Mouse (Mus musculus): ENCODE data around the gene Itgb4. TPM values are rescaled to one million over a fixed set of nuclear protein-coding genes. Genes with fewer than 3 reads are reported as not detected.

Gene Itgb4
- total and polyA plus RNA-seq, 3 experiments: 0.05 to 0.13 TPM; not detected in 1

- DNase-seq (ENCODE audit: low spot score): no peak
- no peaks in the 10 kb centered on the region for H3K9me3 ChIP-seq (replicated peaks)
- ATAC-seq (ENCODE audit: extremely low read depth, insufficient number of reproducible peaks, low FRiP score, poor library complexity, severe bottlenecking): no peak
- H3K27me3 ChIP-seq (ENCODE audit: insufficient read depth, low read length): peaks cover 77% of the 10 kb centered on the region
- no peak overlapping the region for H3K4me3 ChIP-seq (ENCODE audit: low read depth, low read length)
- no peaks in the 10 kb centered on the region for H3K36me3 ChIP-seq (replicated peaks)
- no peak for TF ChIP-seq TAL1 (conservative IDR thresholded peaks at IDR 0.05; ENCODE audit: low read depth, low read length)
- no peak for TF ChIP-seq GATA1 (IDR thresholded peaks at IDR 0.05; ENCODE audit: borderline replicate concordance, low read length)
- TF ChIP-seq CTCF (IDR thresholded peaks at IDR 0.05; ENCODE audit: low read depth, low read length): no peak
- no peak for TF ChIP-seq POLR2AphosphoS5 (IDR thresholded peaks at IDR 0.05; ENCODE audit: insufficient replicate concordance, low read depth, low read length)
- no peak for TF ChIP-seq GATA2 (IDR thresholded peaks at IDR 0.05; ENCODE audit: borderline replicate concordance, low read depth, low read length)
- no peaks in the 10 kb centered on the region; the same call in 1 of the 2 replicates for H3K4me1 ChIP-seq (ENCODE audit: insufficient read depth, low read depth, low read length)
Observed at GRCm38 (mm10) chr11:115982472-115982871, 8.0 kb downstream of the Itgb4 start.

GRCm38 (mm10) chr11:115983291-115983690, 8.8 kb downstream of the Itgb4 start:
- DNase-seq (ENCODE audit: low spot score) (no peak), ATAC-seq (ENCODE audit: extremely low read depth, insufficient number of reproducible peaks, low FRiP score, poor library complexity, severe bottlenecking) (no peak)
- H3K27me3 ChIP-seq (ENCODE audit: insufficient read depth, low read length): peaks cover 74% of the 10 kb centered on the region
- TF ChIP-seq TAL1 (conservative IDR thresholded peaks at IDR 0.05; ENCODE audit: low read depth, low read length): no peak
- no peak for TF ChIP-seq GATA1 (IDR thresholded peaks at IDR 0.05; ENCODE audit: borderline replicate concordance, low read length)
- no peak for TF ChIP-seq CTCF (IDR thresholded peaks at IDR 0.05; ENCODE audit: low read depth, low read length)
- TF ChIP-seq GATA2 (IDR thresholded peaks at IDR 0.05; ENCODE audit: borderline replicate concordance, low read depth, low read length): no peak
- TF ChIP-seq POLR2AphosphoS5 (IDR thresholded peaks at IDR 0.05; ENCODE audit: insufficient replicate concordance, low read depth, low read length): no peak
- H3K4me1 ChIP-seq (ENCODE audit: insufficient read depth, low read depth, low read length): no peaks in the 10 kb centered on the region; the same call in 1 of the 2 replicates
- no peak overlapping the region for H3K4me3 ChIP-seq (ENCODE audit: low read depth, low read length)
- no peaks in the 10 kb centered on the region for H3K36me3 ChIP-seq (replicated peaks)
- H3K9me3 ChIP-seq (replicated peaks): no peaks in the 10 kb centered on the region

GRCm38 (mm10) chr11:115989686-115990085, 15.2 kb downstream of the Itgb4 start:
- DNase-seq (ENCODE audit: low spot score) (no peak), ATAC-seq (ENCODE audit: extremely low read depth, insufficient number of reproducible peaks, low FRiP score, poor library complexity, severe bottlenecking) (no peak)
- Histone ChIP-seq H3K27me3 (ENCODE audit: insufficient read depth, low read length) (peaks cover 77% of the 10 kb centered on the region), H3K4me1 (ENCODE audit: insufficient read depth, low read depth, low read length) (peaks cover 9% of the 10 kb centered on the region), H3K4me3 (ENCODE audit: low read depth, low read length) (no peak overlapping the region), H3K9me3 (replicated peaks) (no peaks in the 10 kb centered on the region), H3K36me3 (replicated peaks) (no peaks in the 10 kb centered on the region)
- TF ChIP-seq GATA2 (IDR thresholded peaks at IDR 0.05; ENCODE audit: borderline replicate concordance, low read depth, low read length) (no peak), GATA1 (IDR thresholded peaks at IDR 0.05; ENCODE audit: borderline replicate concordance, low read length) (no peak), POLR2AphosphoS5 (IDR thresholded peaks at IDR 0.05; ENCODE audit: insufficient replicate concordance, low read depth, low read length) (no peak), TAL1 (conservative IDR thresholded peaks at IDR 0.05; ENCODE audit: low read depth, low read length) (no peak), CTCF (IDR thresholded peaks at IDR 0.05; ENCODE audit: low read depth, low read length) (no peak)

GRCm38 (mm10) chr11:115992098-115992497, 17.6 kb downstream of the Itgb4 start:
- Histone ChIP-seq H3K4me3 (ENCODE audit: low read depth, low read length) (no peak overlapping the region), H3K36me3 (replicated peaks) (no peaks in the 10 kb centered on the region), H3K4me1 (ENCODE audit: insufficient read depth, low read depth, low read length) (peaks cover 9% of the 10 kb centered on the region), H3K9me3 (replicated peaks) (no peaks in the 10 kb centered on the region), H3K27me3 (ENCODE audit: insufficient read depth, low read length) (peaks cover 75% of the 10 kb centered on the region)
- DNase-seq (ENCODE audit: low spot score): no peak
- ATAC-seq (ENCODE audit: extremely low read depth, insufficient number of reproducible peaks, low FRiP score, poor library complexity, severe bottlenecking): no peak
- TF ChIP-seq POLR2AphosphoS5 (IDR thresholded peaks at IDR 0.05; ENCODE audit: insufficient replicate concordance, low read depth, low read length) (no peak), GATA2 (IDR thresholded peaks at IDR 0.05; ENCODE audit: borderline replicate concordance, low read depth, low read length) (no peak), GATA1 (IDR thresholded peaks at IDR 0.05; ENCODE audit: borderline replicate concordance, low read length) (no peak), CTCF (IDR thresholded peaks at IDR 0.05; ENCODE audit: low read depth, low read length) (no peak), TAL1 (conservative IDR thresholded peaks at IDR 0.05; ENCODE audit: low read depth, low read length) (no peak)

- no peak for TF ChIP-seq TAL1 (conservative IDR thresholded peaks at IDR 0.05; ENCODE audit: low read depth, low read length)
- no peak for TF ChIP-seq GATA1 (IDR thresholded peaks at IDR 0.05; ENCODE audit: borderline replicate concordance, low read length)
- H3K36me3 ChIP-seq (replicated peaks): no peaks in the 10 kb centered on the region
- H3K4me3 ChIP-seq (ENCODE audit: low read depth, low read length): no peak overlapping the region
- no peak for DNase-seq (ENCODE audit: low spot score)
- no peaks in the 10 kb centered on the region for H3K9me3 ChIP-seq (replicated peaks)
- peaks cover 24% of the 10 kb centered on the region for H3K4me1 ChIP-seq (ENCODE audit: insufficient read depth, low read depth, low read length)
- H3K27me3 ChIP-seq (ENCODE audit: insufficient read depth, low read length): peaks cover 70% of the 10 kb centered on the region
- no peak for ATAC-seq (ENCODE audit: extremely low read depth, insufficient number of reproducible peaks, low FRiP score, poor library complexity, severe bottlenecking)
Observed at GRCm38 (mm10) chr11:115995256-115995655, 20.7 kb downstream of the Itgb4 start.

- no peak for ATAC-seq (ENCODE audit: extremely low read depth, insufficient number of reproducible peaks, low FRiP score, poor library complexity, severe bottlenecking)
- Histone ChIP-seq H3K4me1 (ENCODE audit: insufficient read depth, low read depth, low read length) (peaks cover 22% of the 10 kb centered on the region), H3K36me3 (replicated peaks) (no peaks in the 10 kb centered on the region), H3K9me3 (replicated peaks) (no peaks in the 10 kb centered on the region), H3K4me3 (ENCODE audit: low read depth, low read length) (no peak overlapping the region), H3K27me3 (ENCODE audit: insufficient read depth, low read length) (peaks cover 65% of the 10 kb centered on the region)
- TF ChIP-seq POLR2AphosphoS5 (IDR thresholded peaks at IDR 0.05; ENCODE audit: insufficient replicate concordance, low read depth, low read length) (no peak), GATA2 (IDR thresholded peaks at IDR 0.05; ENCODE audit: borderline replicate concordance, low read depth, low read length) (no peak), CTCF (IDR thresholded peaks at IDR 0.05; ENCODE audit: low read depth, low read length) (no peak), TAL1 (conservative IDR thresholded peaks at IDR 0.05; ENCODE audit: low read depth, low read length) (no peak), GATA1 (IDR thresholded peaks at IDR 0.05; ENCODE audit: borderline replicate concordance, low read length) (no peak)
- no peak for DNase-seq (ENCODE audit: low spot score)
Observed at GRCm38 (mm10) chr11:115997047-115997446, 22.5 kb downstream of the Itgb4 start.

Measured in G1E (cell line).